Mouse (Mus musculus) ovary, postnatal 10 days (tissue): ENCODE measurements at regions not wholly inside any gene's neighbourhood (a gene's known extent, or its start where the extent isn't known, plus 50 kb on each side); places are given as distances from the start of the nearest gene placed in this dataset.
"Not testable (repeated sequence)": the region's sequence is repeated elsewhere in the genome, so short reads cannot be mapped to it uniquely, and the experiment has no call there.

Experiments used
- DNase-seq: peaks from one replicate; pipeline ENCODE4 v3.0.0; 2022; ENCODE audit warnings: low spot score

GRCm38 (mm10) chr14:27562564-27562963, 54.3 kb upstream of the Ccdc66 start:
- not testable (repeated sequence) for DNase-seq

DNA sequence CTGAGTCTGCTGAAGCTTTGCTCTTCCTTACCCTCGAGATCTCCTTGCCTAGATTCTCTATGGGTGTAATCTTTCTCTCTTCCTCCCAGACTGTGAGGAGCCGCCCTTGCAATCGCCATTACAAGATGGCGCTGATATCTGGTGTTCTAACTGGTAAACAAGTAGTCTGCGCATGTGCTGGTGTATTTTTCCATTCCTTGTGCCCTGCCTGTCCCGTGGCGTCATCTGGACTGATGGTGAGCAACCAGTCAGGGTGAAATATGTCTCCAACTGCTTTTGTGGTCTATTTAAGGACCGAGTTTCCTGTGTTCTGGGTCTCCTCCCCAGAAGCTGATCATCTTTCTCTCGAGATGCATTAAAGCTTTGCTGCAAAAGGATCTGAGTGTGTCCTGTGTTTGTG, 53.7 kb upstream of the Ccdc66 start:
- not testable (repeated sequence) for DNase-seq

GRCm38 (mm10) chr14:27560434-27560833, 52.2 kb upstream of the Ccdc66 start:
- peak; percentile 5 for DNase-seq

DNA sequence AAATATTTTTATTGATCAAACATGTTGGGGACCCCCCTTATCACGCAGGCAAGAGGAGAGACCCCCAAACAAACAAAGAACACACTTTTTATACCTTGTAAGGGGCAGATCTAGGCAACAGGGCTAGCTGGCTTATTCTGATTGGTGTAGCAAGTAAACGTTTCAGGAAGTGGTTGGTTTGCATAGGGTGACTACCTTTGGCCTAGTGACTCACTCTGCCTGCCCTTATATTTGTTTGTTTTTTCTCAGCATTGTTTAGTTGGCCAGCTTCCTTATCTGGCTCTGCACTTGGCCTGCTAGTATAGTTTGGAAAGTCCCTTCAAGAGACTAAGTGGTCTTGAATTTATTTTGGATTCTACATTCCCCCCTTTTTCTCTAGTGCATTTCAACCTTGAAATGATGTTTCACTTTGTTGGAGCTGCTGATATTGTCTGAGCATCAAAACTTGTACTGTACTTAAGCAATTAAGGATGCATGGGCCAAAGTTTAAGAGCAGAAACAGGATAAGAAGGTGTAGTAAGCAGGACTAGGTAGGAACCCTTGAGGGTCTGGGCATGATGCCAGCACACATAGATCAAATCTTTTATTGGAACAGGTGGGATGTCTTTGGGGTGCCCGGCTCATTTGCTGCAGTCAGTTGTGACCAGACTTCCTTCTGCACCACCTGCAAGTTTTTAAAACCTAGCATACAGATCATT, 50.7 kb upstream of the Ccdc66 start:
- DNase-seq: no peak
